Mouse (Mus musculus): ENCODE measurements around the gene Mad1l1. TPM values are rescaled to one million over a fixed set of nuclear protein-coding genes. Genes with fewer than 3 reads are reported as not detected.

The Mad1l1 gene
- polyA plus RNA-seq, 1 experiment from 2014 or later, result 33.2 TPM

- no peak overlapping the region for H3K27ac ChIP-seq
- WGBS, result 92% methylated on average over 9 of the region's 9 CpGs
- no peak overlapping the region for H3K9ac ChIP-seq
- no peaks in the 10 kb centered on the region for H3K4me1 ChIP-seq (replicated peaks)
- no peaks in the 10 kb centered on the region for H3K27me3 ChIP-seq
- H3K36me3 ChIP-seq, result peaks cover 72% of the 10 kb centered on the region
- H3K4me2 ChIP-seq, result no peak overlapping the region
- ATAC-seq (ENCODE audit: low FRiP score), result no peak
- no peaks in the 10 kb centered on the region for H3K9me3 ChIP-seq
- H3K4me3 ChIP-seq, result no peak overlapping the region
These were observed 28.5 kb upstream of the Mad1l1 start for GRCm38 (mm10) chr5:140349882-140350281.

GRCm38 (mm10) chr5:140346050-140346449 is 24.7 kb upstream of the Mad1l1 start:
- H3K9me3 ChIP-seq, result no peaks in the 10 kb centered on the region
- no peak overlapping the region for H3K27ac ChIP-seq
- 90% methylated on average over 1 of the region's 1 CpGs for WGBS
- H3K27me3 ChIP-seq, result no peaks in the 10 kb centered on the region
- ATAC-seq (ENCODE audit: low FRiP score), result no peak
- peaks cover 57% of the 10 kb centered on the region for H3K36me3 ChIP-seq
- H3K4me1 ChIP-seq (replicated peaks), result no peaks in the 10 kb centered on the region
- no peak overlapping the region for H3K9ac ChIP-seq
- no peak overlapping the region for H3K4me2 ChIP-seq
- H3K4me3 ChIP-seq, result no peak overlapping the region

- Histone ChIP-seq H3K27me3 (no peaks in the 10 kb centered on the region), H3K4me2 (no peak overlapping the region), H3K4me1 (replicated peaks) (no peaks in the 10 kb centered on the region), H3K9ac (no peak overlapping the region), H3K36me3 (peaks cover 61% of the 10 kb centered on the region), H3K4me3 (no peak overlapping the region), H3K9me3 (no peaks in the 10 kb centered on the region), H3K27ac (no peak overlapping the region)
- 95% methylated on average over 4 of the region's 4 CpGs for WGBS
- ATAC-seq (ENCODE audit: low FRiP score), result no peak
These were observed 23.9 kb upstream of the Mad1l1 start for GRCm38 (mm10) chr5:140345244-140345643.

- H3K27me3 ChIP-seq, result no peaks in the 10 kb centered on the region
- H3K9me3 ChIP-seq, result no peaks in the 10 kb centered on the region
- H3K4me3 ChIP-seq, result no peak overlapping the region
- H3K9ac ChIP-seq, result no peak overlapping the region
- H3K4me1 ChIP-seq (replicated peaks), result no peaks in the 10 kb centered on the region
- H3K4me2 ChIP-seq, result no peak overlapping the region
- H3K36me3 ChIP-seq, result peaks cover 80% of the 10 kb centered on the region
- 88% methylated on average over 4 of the region's 4 CpGs for WGBS
- no peak for ATAC-seq (ENCODE audit: low FRiP score)
- no peak overlapping the region for H3K27ac ChIP-seq
These were observed 21.5 kb upstream of the Mad1l1 start for GRCm38 (mm10) chr5:140342880-140343279.

GRCm38 (mm10) chr5:140339836-140340235 is 18.5 kb upstream of the Mad1l1 start:
- H3K4me2 ChIP-seq, result no peak overlapping the region
- 91% methylated on average over 3 of the region's 3 CpGs for WGBS
- no peak overlapping the region for H3K9ac ChIP-seq
- H3K27me3 ChIP-seq, result no peaks in the 10 kb centered on the region
- H3K36me3 ChIP-seq, result peaks cover 58% of the 10 kb centered on the region
- no peaks in the 10 kb centered on the region for H3K9me3 ChIP-seq
- no peak overlapping the region for H3K27ac ChIP-seq
- no peak for ATAC-seq (ENCODE audit: low FRiP score)
- no peak overlapping the region for H3K4me3 ChIP-seq
- H3K4me1 ChIP-seq (replicated peaks), result no peaks in the 10 kb centered on the region

- no peaks in the 10 kb centered on the region for H3K27me3 ChIP-seq
These were observed 17.4 kb upstream of the Mad1l1 start for GRCm38 (mm10) chr5:140338779-140339178.

GRCm38 (mm10) chr5:140336680-140337079 is 15.3 kb upstream of the Mad1l1 start:
- Histone ChIP-seq H3K9ac (no peak overlapping the region), H3K4me3 (no peak overlapping the region), H3K36me3 (peaks cover 42% of the 10 kb centered on the region), H3K4me2 (no peak overlapping the region), H3K4me1 (replicated peaks) (0 out of 2 replicates have a peak, but pooled peaks cover 4% of the 10 kb centered on the region), H3K9me3 (no peaks in the 10 kb centered on the region), H3K27ac (no peak overlapping the region), H3K27me3 (no peaks in the 10 kb centered on the region)
- ATAC-seq (ENCODE audit: low FRiP score), result no peak
- WGBS, result 86% methylated on average over 1 of the region's 1 CpGs

More at GRCm38 (mm10) chr5:140338779-140339178, 17.4 kb upstream of the Mad1l1 start:
- peaks cover 48% of the 10 kb centered on the region for H3K36me3 ChIP-seq
- no peak for ATAC-seq (ENCODE audit: low FRiP score)
- no peak overlapping the region for H3K9ac ChIP-seq
- H3K4me2 ChIP-seq, result no peak overlapping the region
- WGBS, result 92% methylated on average over 4 of the region's 4 CpGs
- no peaks in the 10 kb centered on the region for H3K9me3 ChIP-seq
- H3K4me1 ChIP-seq (replicated peaks), result no peaks in the 10 kb centered on the region
- no peak overlapping the region for H3K4me3 ChIP-seq
- H3K27ac ChIP-seq, result no peak overlapping the region

- no peak overlapping the region for H3K4me2 ChIP-seq
- no peaks in the 10 kb centered on the region for H3K27me3 ChIP-seq
- H3K27ac ChIP-seq, result no peak overlapping the region
- H3K9ac ChIP-seq, result no peak overlapping the region
- no peaks in the 10 kb centered on the region for H3K9me3 ChIP-seq
- ATAC-seq (ENCODE audit: low FRiP score), result no peak
- peaks cover 20% of the 10 kb centered on the region for H3K4me1 ChIP-seq (replicated peaks)
- no peak overlapping the region for H3K4me3 ChIP-seq
- WGBS, result 26% methylated on average over 2 of the region's 2 CpGs
- peaks cover 25% of the 10 kb centered on the region for H3K36me3 ChIP-seq
These were observed 12.3 kb upstream of the Mad1l1 start for GRCm38 (mm10) chr5:140333631-140334030.

- peaks cover 24% of the 10 kb centered on the region for H3K36me3 ChIP-seq
- no peak overlapping the region for H3K27ac ChIP-seq
- peak overlapping the region; percentile 67; the same call in 1 of the 2 replicates for H3K4me2 ChIP-seq
- WGBS, result 68% methylated on average over 4 of the region's 4 CpGs
- H3K9ac ChIP-seq, result no peak overlapping the region
- H3K4me3 ChIP-seq, result no peak overlapping the region
- ATAC-seq (ENCODE audit: low FRiP score), result no peak
- H3K27me3 ChIP-seq, result no peaks in the 10 kb centered on the region
- no peaks in the 10 kb centered on the region for H3K9me3 ChIP-seq
- H3K4me1 ChIP-seq (replicated peaks), result peaks cover 20% of the 10 kb centered on the region
These were observed 11.2 kb upstream of the Mad1l1 start for GRCm38 (mm10) chr5:140332519-140332918.

GRCm38 (mm10) chr5:140331615-140332512 is 10.5 kb upstream of the Mad1l1 start, which contains the start of gene Mrm2:
TSS of gene Mrm2 (minus strand) at chr5:140331898.
- Histone ChIP-seq H3K27ac (peak within 1 kb of the TSS; percentile 84), H3K4me2 (peak within 1 kb of the TSS; percentile 67), H3K4me3 (peak within 1 kb of the TSS; percentile 61), H3K9ac (peak within 1 kb of the TSS; percentile 83), H3K27me3 (no peaks in the 10 kb centered on the region), H3K4me1 (replicated peaks) (peaks cover 20% of the 10 kb centered on the region), H3K36me3 (peaks cover 27% of the 10 kb centered on the region), H3K9me3 (no peaks in the 10 kb centered on the region)
- peak; percentile 84 for ATAC-seq (ENCODE audit: low FRiP score)
- 2% methylated on average over 39 of the region's 39 CpGs for WGBS

- 95% methylated on average over 5 of the region's 5 CpGs for WGBS
- H3K27me3 ChIP-seq, result no peaks in the 10 kb centered on the region
- H3K4me1 ChIP-seq (replicated peaks), result peaks cover 26% of the 10 kb centered on the region
- no peaks in the 10 kb centered on the region for H3K9me3 ChIP-seq
- H3K9ac ChIP-seq, result no peak overlapping the region
- H3K36me3 ChIP-seq, result peaks cover 25% of the 10 kb centered on the region
- no peak for ATAC-seq (ENCODE audit: low FRiP score)
- H3K27ac ChIP-seq, result no peak overlapping the region
- no peak overlapping the region for H3K4me3 ChIP-seq
- no peak overlapping the region for H3K4me2 ChIP-seq
These were observed 2.7 kb upstream of the Mad1l1 start for GRCm38 (mm10) chr5:140324058-140324457.

- Histone ChIP-seq H3K27me3 (no peaks in the 10 kb centered on the region), H3K4me2 (peak overlapping the region; percentile 84), H3K4me1 (replicated peaks) (peaks cover 26% of the 10 kb centered on the region), H3K36me3 (peaks cover 10% of the 10 kb centered on the region), H3K9ac (peak overlapping the region; percentile 98), H3K4me3 (peak overlapping the region; percentile 95), H3K27ac (peak overlapping the region; percentile 83), H3K9me3 (no peaks in the 10 kb centered on the region)
- WGBS, result 1% methylated on average over 17 of the region's 17 CpGs
- ATAC-seq (ENCODE audit: low FRiP score), result peak; percentile 15; the same call in 1 of the 2 replicates
These were observed 614 bp upstream of the Mad1l1 start for GRCm38 (mm10) chr5:140321756-140322575.

Measured in hindbrain, embryonic 13.5 days (tissue).